Mouse (Mus musculus): ENCODE measurements around the gene Ago4. TPM values are rescaled to one million over a fixed set of nuclear protein-coding genes. Genes with fewer than 3 reads are reported as not detected.

Gene Ago4
- polyA plus RNA-seq, 1 experiment from 2014 or later, result 0.63 TPM

GRCm38 (mm10) chr4:126495942-126496790, 37.1 kb downstream of the Ago4 start:
- TF ChIP-seq EP300 (IDR thresholded peaks at IDR 0.05; ENCODE audit: low read depth), result no peak
- TF ChIP-seq CTCF (IDR thresholded peaks at IDR 0.05; ENCODE audit: low read depth), result no peak
- DNase-seq, result no peak
- Histone ChIP-seq H3K4me2 (ENCODE audit: low read depth, low read length) (no peak overlapping the region), H3K27ac (ENCODE audit: low read depth) (no peak overlapping the region), H3K9me3 (ENCODE audit: low read length) (no peaks in the 10 kb centered on the region), H3K4me3 (ENCODE audit: low read depth, low read length) (no peak overlapping the region), H3K4me1 (ENCODE audit: insufficient read depth) (no peaks in the 10 kb centered on the region), H3K36me3 (replicated peaks; ENCODE audit: insufficient read depth, low read length) (no peaks in the 10 kb centered on the region), H3K27me3 (ENCODE audit: insufficient read depth, low read length) (no peaks in the 10 kb centered on the region), H3K9ac (replicated peaks) (no peak overlapping the region)
- 63% methylated on average over 5 of the region's 5 CpGs for WGBS (ENCODE audit: insufficient replicate concordance)
- ATAC-seq, result no peak

- no peak for ATAC-seq
- Histone ChIP-seq H3K36me3 (replicated peaks; ENCODE audit: insufficient read depth, low read length) (no peaks in the 10 kb centered on the region), H3K27ac (ENCODE audit: low read depth) (no peak overlapping the region), H3K9me3 (ENCODE audit: low read length) (no peaks in the 10 kb centered on the region), H3K9ac (replicated peaks) (no peak overlapping the region), H3K4me3 (ENCODE audit: low read depth, low read length) (no peak overlapping the region), H3K27me3 (ENCODE audit: insufficient read depth, low read length) (no peaks in the 10 kb centered on the region), H3K4me1 (ENCODE audit: insufficient read depth) (no peaks in the 10 kb centered on the region), H3K4me2 (ENCODE audit: low read depth, low read length) (no peak overlapping the region)
- no peak for TF ChIP-seq EP300 (IDR thresholded peaks at IDR 0.05; ENCODE audit: low read depth)
- TF ChIP-seq CTCF (IDR thresholded peaks at IDR 0.05; ENCODE audit: low read depth), result no peak
- WGBS (ENCODE audit: insufficient replicate concordance), result 71% methylated on average over 5 of the region's 5 CpGs
- no peak for DNase-seq
Measured at GRCm38 (mm10) chr4:126495453-126495852, 37.8 kb downstream of the Ago4 start.

DNA sequence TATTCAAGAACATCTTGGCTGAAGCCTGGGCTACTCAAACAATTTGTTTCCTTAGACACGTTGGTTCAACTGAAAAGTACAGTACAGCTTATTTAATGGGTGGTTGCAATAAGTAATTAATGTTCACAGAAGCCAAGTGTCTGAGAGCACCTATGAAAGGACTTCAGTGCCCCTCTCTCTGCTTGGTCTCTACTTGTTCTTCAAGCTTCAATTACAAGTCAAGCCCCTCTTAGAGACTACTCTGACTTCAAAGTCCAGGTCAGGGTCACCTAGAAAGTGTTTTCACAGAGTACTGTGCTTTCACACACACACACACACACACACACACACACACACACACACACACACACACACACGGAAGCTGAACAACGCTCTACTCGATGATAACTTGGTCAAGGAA, 39.9 kb downstream of the Ago4 start:
- TF ChIP-seq EP300 (IDR thresholded peaks at IDR 0.05; ENCODE audit: low read depth) (no peak), CTCF (IDR thresholded peaks at IDR 0.05; ENCODE audit: low read depth) (no peak)
- Histone ChIP-seq H3K27ac (ENCODE audit: low read depth) (no peak overlapping the region), H3K4me2 (ENCODE audit: low read depth, low read length) (no peak overlapping the region), H3K4me1 (ENCODE audit: insufficient read depth) (no peaks in the 10 kb centered on the region), H3K27me3 (ENCODE audit: insufficient read depth, low read length) (no peaks in the 10 kb centered on the region), H3K36me3 (replicated peaks; ENCODE audit: insufficient read depth, low read length) (no peaks in the 10 kb centered on the region), H3K9ac (replicated peaks) (no peak overlapping the region), H3K4me3 (ENCODE audit: low read depth, low read length) (no peak overlapping the region), H3K9me3 (ENCODE audit: low read length) (no peaks in the 10 kb centered on the region)
- DNase-seq (no peak), ATAC-seq (no peak)
- 76% methylated on average over 4 of the region's 4 CpGs for WGBS (ENCODE audit: insufficient replicate concordance)

DNA sequence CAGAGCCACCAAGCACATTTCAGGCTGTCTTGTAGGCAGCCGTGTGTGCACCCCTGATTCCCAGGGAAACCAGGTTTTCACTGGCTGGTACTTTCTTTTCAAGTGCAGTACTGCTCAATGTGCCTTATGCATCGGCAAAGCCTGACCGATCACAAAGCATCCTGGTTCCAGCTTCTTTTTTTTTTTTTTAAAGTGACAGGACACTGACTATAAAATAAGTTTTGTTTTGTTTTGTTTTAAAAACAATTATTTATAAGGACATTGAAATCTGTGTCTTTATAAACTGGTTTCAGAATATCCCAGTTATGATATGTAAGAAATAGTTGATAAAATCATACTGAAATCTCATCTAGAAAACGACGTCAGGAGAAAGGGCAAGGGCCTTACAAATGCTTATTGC, 41.3 kb downstream of the Ago4 start:
- DNase-seq (no peak), ATAC-seq (no peak)
- H3K27me3 ChIP-seq (ENCODE audit: insufficient read depth, low read length), result no peaks in the 10 kb centered on the region
- H3K4me1 ChIP-seq (ENCODE audit: insufficient read depth), result no peaks in the 10 kb centered on the region
- 64% methylated on average over 5 of the region's 5 CpGs for WGBS (ENCODE audit: insufficient replicate concordance)
- no peaks in the 10 kb centered on the region for H3K9me3 ChIP-seq (ENCODE audit: low read length)
- TF ChIP-seq CTCF (IDR thresholded peaks at IDR 0.05; ENCODE audit: low read depth) (no peak), EP300 (IDR thresholded peaks at IDR 0.05; ENCODE audit: low read depth) (no peak)
- H3K4me3 ChIP-seq (ENCODE audit: low read depth, low read length), result no peak overlapping the region
- H3K36me3 ChIP-seq (replicated peaks; ENCODE audit: insufficient read depth, low read length), result no peaks in the 10 kb centered on the region
- H3K4me2 ChIP-seq (ENCODE audit: low read depth, low read length), result no peak overlapping the region
- H3K9ac ChIP-seq (replicated peaks), result no peak overlapping the region
- no peak overlapping the region for H3K27ac ChIP-seq (ENCODE audit: low read depth)

DNA sequence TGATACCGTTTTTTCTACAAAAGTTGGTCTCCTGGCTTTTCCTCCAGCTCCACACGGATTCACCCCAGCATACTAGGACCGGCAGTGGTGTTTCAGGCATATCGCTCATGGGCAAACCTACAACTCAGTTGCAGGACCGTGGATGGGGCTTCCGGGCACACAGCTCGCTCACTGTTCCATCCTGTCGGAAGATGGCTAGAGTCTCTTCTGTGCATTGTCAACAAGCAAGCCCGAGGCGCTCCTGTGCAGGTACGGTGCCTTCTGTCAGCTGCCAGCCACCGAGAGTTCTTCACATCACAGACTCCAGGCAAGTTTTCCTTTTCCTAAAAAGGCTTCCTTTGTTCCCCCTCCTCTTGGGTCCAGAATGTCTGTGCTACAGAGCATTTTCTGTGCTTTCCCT, 42.5 kb downstream of the Ago4 start:
- Histone ChIP-seq H3K9ac (replicated peaks) (no peak overlapping the region), H3K27ac (ENCODE audit: low read depth) (no peak overlapping the region), H3K4me3 (ENCODE audit: low read depth, low read length) (no peak overlapping the region), H3K4me2 (ENCODE audit: low read depth, low read length) (no peak overlapping the region), H3K4me1 (ENCODE audit: insufficient read depth) (no peaks in the 10 kb centered on the region), H3K27me3 (ENCODE audit: insufficient read depth, low read length) (no peaks in the 10 kb centered on the region), H3K9me3 (ENCODE audit: low read length) (no peaks in the 10 kb centered on the region), H3K36me3 (replicated peaks; ENCODE audit: insufficient read depth, low read length) (no peaks in the 10 kb centered on the region)
- ATAC-seq (no peak), DNase-seq (no peak)
- 76% methylated on average over 12 of the region's 12 CpGs for WGBS (ENCODE audit: insufficient replicate concordance)
- TF ChIP-seq CTCF (IDR thresholded peaks at IDR 0.05; ENCODE audit: low read depth), result no peak
- TF ChIP-seq EP300 (IDR thresholded peaks at IDR 0.05; ENCODE audit: low read depth), result no peak

GRCm38 (mm10) chr4:126489811-126490210, 43.5 kb downstream of the Ago4 start:
- DNase-seq (no peak), ATAC-seq (no peak)
- no peaks in the 10 kb centered on the region for H3K9me3 ChIP-seq (ENCODE audit: low read length)
- no peaks in the 10 kb centered on the region for H3K36me3 ChIP-seq (replicated peaks; ENCODE audit: insufficient read depth, low read length)
- no peaks in the 10 kb centered on the region for H3K27me3 ChIP-seq (ENCODE audit: insufficient read depth, low read length)
- no peaks in the 10 kb centered on the region for H3K4me1 ChIP-seq (ENCODE audit: insufficient read depth)
- 61% methylated on average over 5 of the region's 5 CpGs for WGBS (ENCODE audit: insufficient replicate concordance)
- H3K9ac ChIP-seq (replicated peaks), result no peak overlapping the region
- H3K4me3 ChIP-seq (ENCODE audit: low read depth, low read length), result no peak overlapping the region
- no peak overlapping the region for H3K27ac ChIP-seq (ENCODE audit: low read depth)
- 0 out of 2 replicates have a peak overlapping the region, but pooled peaks have one; percentile 3 for H3K4me2 ChIP-seq (ENCODE audit: low read depth, low read length)
- no peak for TF ChIP-seq EP300 (IDR thresholded peaks at IDR 0.05; ENCODE audit: low read depth)
- TF ChIP-seq CTCF (IDR thresholded peaks at IDR 0.05; ENCODE audit: low read depth), result no peak

Measured in liver, postnatal 0 days (tissue).